Mouse (Mus musculus) liver, embryonic 14.5 days (tissue): Measurements from ENCODE around the gene Pak4. TPM values are rescaled to one million over a fixed set of nuclear protein-coding genes. Genes with fewer than 3 reads are reported as not detected.
A peak's percentile ranks its signal among the peaks of the same experiment; 100 is the strongest.

Experiments used
- ATAC-seq: fragments of 200-750 bp; cut with Nextera tagmentation; 2 replicates; pipeline ENCODE4 v1.8.0; 2017; ENCODE audit warnings: moderate number of reproducible peaks, mild to moderate bottlenecking, moderate library complexity; ENCODE audit not compliant: insufficient read depth
- DNase-seq, 3 experiments: peaks; one replicate each; pipeline ENCODE4 v3.0.0-alpha.2; 2012 to 2013; ENCODE audit warnings: low read depth in 3 of 3, low spot score in 3 of 3
- H3K27ac ChIP-seq: fragments of 300-500 bp; sonication (generic); 2 replicates; pipeline ENCODE4 v1.5.1; 2014; ENCODE audit warnings: moderate library complexity, mild to moderate bottlenecking, control low read depth, inconsistent platforms
- H3K27me3 ChIP-seq: fragments of 300-500 bp; sonication (generic); 2 replicates; pipeline ENCODE4 v1.6.1; 2014; ENCODE audit warnings: mild to moderate bottlenecking, low read length, moderate library complexity; ENCODE audit not compliant: control insufficient read depth, insufficient read depth
- H3K36me3 ChIP-seq: fragments of 300-500 bp; sonication (generic); replicated peaks from 2 replicates; pipeline ENCODE4 v1.6.1; 2014; ENCODE audit warnings: low read depth; ENCODE audit not compliant: control insufficient read depth, insufficient read depth
- H3K4me1 ChIP-seq, 2 experiments: fragments of 200-500 bp in 1 of 2; fragments of 300-500 bp in 1 of 2; sonication (generic) in 1 of 2; replicated peaks; 2 replicates each; pipeline ENCODE4 v1.6.1; 2012 to 2014; ENCODE audit warnings: antibody characterized with exemption in 1 of 2, inconsistent platforms in 1 of 2, low read length in 1 of 2; ENCODE audit not compliant: control insufficient read depth in 2 of 2, insufficient read depth in 2 of 2
- H3K4me2 ChIP-seq: fragments of 300-500 bp; sonication (generic); 2 replicates; pipeline ENCODE4 v1.6.1; 2014; ENCODE audit warnings: low read depth, mild to moderate bottlenecking, control low read depth, moderate library complexity
- H3K4me3 ChIP-seq, 2 experiments: fragments of 200-500 bp in 1 of 2; fragments of 300-500 bp in 1 of 2; sonication (generic) in 1 of 2; 2 replicates each; pipeline ENCODE4 v1.5.1; 2012 to 2014; ENCODE audit warnings: low read depth in 2 of 2, low read length in 2 of 2, mild to moderate bottlenecking in 2 of 2, control low read depth in 1 of 2, inconsistent platforms in 1 of 2, moderate library complexity in 1 of 2; ENCODE audit not compliant: insufficient read depth in 1 of 2
- H3K9ac ChIP-seq: fragments of 300-500 bp; sonication (generic); replicated peaks from 2 replicates; pipeline ENCODE4 v1.6.1; 2014; ENCODE audit warnings: mild to moderate bottlenecking, control low read depth, moderate library complexity
- H3K9me3 ChIP-seq: fragments of 300-500 bp; sonication (generic); 2 replicates; pipeline ENCODE4 v1.6.1; 2016; ENCODE audit warnings: low read length, mixed read lengths; ENCODE audit not compliant: control insufficient read depth
- CTCF ChIP-seq: IDR thresholded peaks from 2 replicates; pipeline ENCODE4 v1.5.1; 2016; ENCODE audit warnings: antibody characterized with exemption, low read depth, control low read depth
- EP300 ChIP-seq: IDR thresholded peaks from 2 replicates; pipeline ENCODE4 v1.6.1; 2016; ENCODE audit warnings: antibody characterized with exemption, low read depth
- WGBS: fragments of 180-500 bp; shearing (Covaris S2); extraction: QIAGEN DNeasy Blood & Tissue Kit; methylation state at CpG from one replicate; pipeline ENCODE4 v1.1.7; 2014; ENCODE audit not compliant: insufficient replicate concordance; 5-methylcytosine and 5-hydroxymethylcytosine counted together
- polyA plus RNA-seq, 2 experiments: library from polyadenylated mRNA; depleted of rRNA in 1 of 2; stranded (reverse) in 1 of 2; unstranded in 1 of 2; fragments of >200 nt; fragmentation: Nextera tagmentation in 1 of 2; extraction: Ambion mirVana in 1 of 2; gene quantifications; 2 replicates each; pipeline versions ENCODE4 v1.2.1 to v1.2.3; 2012 to 2014

Pak4 gene
- polyA plus RNA-seq, 2 experiments: 8.5 to 11.5 TPM

GRCm38 (mm10) chr7:28593206-28594111 lies 4.5 kb downstream of the Pak4 start:
- ATAC-seq (no peak), DNase-seq (no peak)
- Histone ChIP-seq H3K4me2 (no peak overlapping the region), H3K4me1 (peaks cover 24 to 60% of the 10 kb centered on the region in 2 experiments), H3K36me3 (0 out of 2 replicates have a peak, but pooled peaks cover 2% of the 10 kb centered on the region), H3K27me3 (no peaks in the 10 kb centered on the region), H3K27ac (no peak overlapping the region), H3K9ac (no peak overlapping the region), H3K9me3 (no peaks in the 10 kb centered on the region), H3K4me3 (no peak overlapping the region)
- TF ChIP-seq CTCF: no peak
- no peak for TF ChIP-seq EP300
- 55% methylated on average over 14 of the region's 14 CpGs for WGBS

GRCm38 (mm10) chr7:28591862-28592261 lies 6.1 kb downstream of the Pak4 start:
- Histone ChIP-seq H3K27me3 (no peaks in the 10 kb centered on the region), H3K36me3 (0 out of 2 replicates have a peak, but pooled peaks cover 2% of the 10 kb centered on the region), H3K9ac (no peak overlapping the region), H3K4me1 (peaks cover 24 to 57% of the 10 kb centered on the region in 2 experiments), H3K27ac (no peak overlapping the region), H3K9me3 (no peaks in the 10 kb centered on the region), H3K4me3 (no peak overlapping the region), H3K4me2 (no peak overlapping the region)
- TF ChIP-seq CTCF: no peak
- TF ChIP-seq EP300: no peak
- DNase-seq: no peak
- ATAC-seq: no peak
- WGBS: 64% methylated on average over 1 of the region's 1 CpGs

GRCm38 (mm10) chr7:28587644-28588043 lies 10.3 kb downstream of the Pak4 start:
- Histone ChIP-seq H3K4me1 (peaks cover 44 to 71% of the 10 kb centered on the region in 2 experiments), H3K27me3 (no peaks in the 10 kb centered on the region), H3K4me2 (no peak overlapping the region), H3K9me3 (no peaks in the 10 kb centered on the region), H3K9ac (no peak overlapping the region), H3K27ac (no peak overlapping the region), H3K36me3 (no peaks in the 10 kb centered on the region), H3K4me3 (no peak overlapping the region)
- DNase-seq: no peak
- TF ChIP-seq CTCF: no peak
- TF ChIP-seq EP300: no peak
- no peak for ATAC-seq

- TF ChIP-seq EP300: no peak
- TF ChIP-seq CTCF: no peak
- no peaks in the 10 kb centered on the region for H3K27me3 ChIP-seq
- 74% methylated on average over 6 of the region's 6 CpGs for WGBS
- peaks cover 47 to 71% of the 10 kb centered on the region in 2 experiments for H3K4me1 ChIP-seq
- no peak overlapping the region for H3K9ac ChIP-seq
- DNase-seq: no peak
- H3K27ac ChIP-seq: no peak overlapping the region
- H3K9me3 ChIP-seq: no peaks in the 10 kb centered on the region
- H3K4me3 ChIP-seq: no peak overlapping the region
- ATAC-seq: no peak
- H3K36me3 ChIP-seq: no peaks in the 10 kb centered on the region
- H3K4me2 ChIP-seq: no peak overlapping the region
Observed at GRCm38 (mm10) chr7:28586663-28587411, 11.1 kb downstream of the Pak4 start.

GRCm38 (mm10) chr7:28585001-28585400 lies 13.0 kb downstream of the Pak4 start:
- Histone ChIP-seq H3K4me3 (no peak overlapping the region), H3K9me3 (no peaks in the 10 kb centered on the region), H3K4me1 (peaks cover 58 to 72% of the 10 kb centered on the region in 2 experiments), H3K9ac (peak overlapping the region; percentile 47; the same call in 1 of the 2 replicates), H3K36me3 (no peaks in the 10 kb centered on the region; the same call in 1 of the 2 replicates), H3K27me3 (no peaks in the 10 kb centered on the region), H3K27ac (peak overlapping the region; percentile 95), H3K4me2 (peak overlapping the region; percentile 76)
- TF ChIP-seq CTCF: no peak
- TF ChIP-seq EP300: no peak
- DNase-seq (no peak), ATAC-seq (no peak)
- 68% methylated on average over 6 of the region's 6 CpGs for WGBS
